Mouse (Mus musculus) monocyte, adult 59 days (primary cell): ENCODE data around the gene Upb1. TPM values are rescaled to one million over a fixed set of nuclear protein-coding genes. Genes with fewer than 3 reads are reported as not detected.

Source experiments
- total RNA-seq, 2 experiments: library from RNA; stranded (reverse); gene quantifications; one replicate each; pipeline ENCODE4 v1.2.4; 2023

The Upb1 gene
- total RNA-seq: 1 to 10 TPM in 1 of 2 experiments, under 1 TPM in 1; 0.71 to 6.4 TPM

DNA sequence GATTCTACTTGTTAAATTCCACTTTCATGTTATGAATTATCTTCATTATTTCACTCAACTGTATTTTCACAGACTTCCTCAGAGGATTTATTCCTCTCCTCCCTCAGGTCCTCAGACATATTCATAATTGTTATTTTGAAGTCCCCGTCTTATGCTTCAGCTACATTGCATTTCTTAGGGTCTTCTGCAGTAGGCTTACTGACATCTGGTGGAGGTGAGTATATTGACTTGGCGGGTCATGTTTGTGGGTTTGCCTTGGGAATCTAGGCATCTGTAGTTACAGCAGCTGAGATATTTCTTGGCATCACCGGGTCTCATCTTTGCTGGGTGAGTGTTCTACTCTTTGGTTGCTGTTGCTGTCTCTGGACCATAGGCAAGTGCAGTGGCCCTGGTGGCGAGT, at the start of gene Upb1:
Gene Upb1, plus strand, starts transcription at position 158 of the 400 bp plus-strand sequence.

Other genes with a start within 250 kb of the Upb1 start
- 10 to 100 TPM; 55.3 to 58.7 TPM for gene Specc1l, start 189.0 kb upstream of the Upb1 start, total RNA-seq
- gene Adora2a, start 84.2 kb upstream of the Upb1 start, total RNA-seq: 10 to 100 TPM; 17.3 to 18.8 TPM
- 10 to 100 TPM; 50.3 to 54.4 TPM for gene Snrpd3, start 116.4 kb downstream of the Upb1 start, total RNA-seq
- 10 to 100 TPM; 52.9 to 55.2 TPM for gene Gucd1, start 116.9 kb downstream of the Upb1 start, total RNA-seq
- not detected for gene Lrrc75b, start 159.2 kb downstream of the Upb1 start, total RNA-seq
- gene Ggt1, start 160.5 kb downstream of the Upb1 start, total RNA-seq: under 1 TPM in 1 of 2 experiments, not detected in 1; 0.89 TPM
- gene Ggt5, start 188.2 kb downstream of the Upb1 start, total RNA-seq: 10 to 100 TPM in 1 of 2 experiments, 1 to 10 TPM in 1; 7.6 to 10.2 TPM
- 1 to 10 TPM in 1 of 2 experiments, under 1 TPM in 1; 0.79 to 1.1 TPM for gene Susd2, start 242.9 kb downstream of the Upb1 start, total RNA-seq